Mouse (Mus musculus) monocyte, adult 2 months (primary cell): ENCODE data around the gene Gm42878.
A peak's percentile ranks its signal among the peaks of the same experiment; 100 is the strongest.

Experiments used
- DNase-seq, 2 experiments: peaks; one replicate each; pipeline ENCODE4 v3.0.0; 2022; ENCODE audit warnings: low spot score in 2 of 2, low read depth in 1 of 2

Gm42878 gene

GRCm38 (mm10) chr5:121503231-121503630 is 42.1 kb downstream of the Gm42878 start, which contains the start of gene Adam1b:
TSS of gene Adam1b (minus strand) at chr5:121503435.
- no peak for DNase-seq

DNA sequence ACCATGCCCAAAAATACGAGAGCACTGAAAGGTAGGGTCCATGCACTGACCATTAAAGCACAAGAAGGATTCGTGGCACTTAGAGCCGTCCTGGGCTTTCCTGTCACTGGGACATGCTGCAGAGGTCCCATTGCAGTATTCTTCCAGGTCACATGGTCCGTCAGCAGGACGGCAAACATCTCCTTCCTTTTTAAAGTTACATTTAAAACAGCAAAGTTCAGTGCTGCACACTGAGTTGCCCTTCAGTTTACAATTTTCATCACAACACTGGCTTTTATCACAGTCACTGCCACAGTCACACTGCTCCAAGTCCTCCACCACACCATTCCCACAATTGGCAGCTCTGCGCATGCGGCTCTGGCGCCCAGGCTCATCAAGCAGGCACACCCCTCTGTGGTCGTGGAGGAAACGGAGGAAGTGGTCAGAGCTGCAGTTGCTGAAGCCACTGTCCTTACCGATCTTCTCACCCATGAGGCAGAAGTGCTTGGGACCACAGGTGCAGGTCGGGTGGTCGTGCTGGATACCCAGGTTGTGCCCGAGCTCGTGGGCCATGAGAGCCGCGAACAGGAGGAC is 43.8 kb downstream of the Gm42878 start:
- peak in 1 of 2 experiments; percentile 22 for DNase-seq

DNA sequence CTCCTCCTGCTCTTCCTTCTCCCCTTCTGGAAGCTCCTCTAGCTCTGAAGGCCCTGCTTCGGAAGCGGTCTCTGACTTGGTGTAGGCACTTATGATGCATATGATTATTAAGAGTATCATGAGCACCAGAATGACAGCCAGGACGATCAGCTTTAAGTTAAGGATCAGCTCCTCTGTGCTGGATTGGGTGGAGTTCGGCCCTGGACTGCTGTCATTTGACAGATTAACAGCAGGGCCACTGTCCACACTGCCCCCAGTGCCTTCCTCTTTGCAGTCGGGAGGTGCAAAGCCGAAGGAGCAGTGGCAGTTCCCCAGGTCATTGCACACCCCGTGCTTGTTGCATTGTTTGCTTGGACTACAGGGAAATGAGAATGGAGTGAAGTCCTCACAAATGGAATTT is 44.6 kb downstream of the Gm42878 start:
- no peak for DNase-seq

- DNase-seq = no peak
Observed at GRCm38 (mm10) chr5:121493305-121493704, 52.0 kb downstream of the Gm42878 start.

DNA sequence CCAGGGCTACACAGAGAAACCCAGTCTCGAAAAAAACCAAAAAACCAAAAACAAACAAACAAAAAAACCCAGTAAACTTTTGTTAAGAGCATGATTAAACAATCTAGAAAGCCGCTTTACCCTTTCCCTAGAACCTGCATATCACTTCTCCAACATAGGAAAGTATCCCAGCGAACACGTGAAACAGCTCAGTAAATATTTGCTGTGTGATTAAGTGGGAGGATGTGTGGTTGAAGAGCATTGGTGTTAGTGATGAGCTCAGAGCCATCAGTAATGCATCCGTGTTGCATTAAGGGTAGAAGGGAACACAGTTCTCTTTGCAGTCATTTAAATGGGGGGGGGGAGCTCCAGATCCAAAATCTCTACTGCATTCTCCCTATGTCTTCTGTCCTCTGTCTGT is 60.5 kb downstream of the Gm42878 start:
- DNase-seq = no peak

DNA sequence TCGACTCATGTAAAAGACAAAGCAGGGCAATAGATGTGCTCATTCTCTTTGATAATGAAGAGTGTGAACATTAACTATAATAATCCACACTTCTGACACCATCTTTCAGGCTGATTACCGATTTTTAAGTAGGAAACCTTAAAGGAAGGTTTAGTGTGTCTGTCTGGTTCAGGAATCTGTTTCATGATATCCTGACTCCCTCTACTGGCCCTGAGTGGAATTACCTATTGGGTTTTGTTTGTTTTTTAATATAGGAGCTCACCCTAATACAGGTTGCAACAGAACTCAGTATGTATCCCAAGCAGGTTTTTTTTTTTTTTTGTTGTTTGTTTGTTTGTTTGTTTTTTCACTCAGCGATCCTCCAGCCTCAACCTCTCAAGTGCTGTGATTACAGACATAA is 67.6 kb downstream of the Gm42878 start:
- no peak for DNase-seq

- no peak for DNase-seq
Observed at GRCm38 (mm10) chr5:121476040-121476439, 69.2 kb downstream of the Gm42878 start.

DNA sequence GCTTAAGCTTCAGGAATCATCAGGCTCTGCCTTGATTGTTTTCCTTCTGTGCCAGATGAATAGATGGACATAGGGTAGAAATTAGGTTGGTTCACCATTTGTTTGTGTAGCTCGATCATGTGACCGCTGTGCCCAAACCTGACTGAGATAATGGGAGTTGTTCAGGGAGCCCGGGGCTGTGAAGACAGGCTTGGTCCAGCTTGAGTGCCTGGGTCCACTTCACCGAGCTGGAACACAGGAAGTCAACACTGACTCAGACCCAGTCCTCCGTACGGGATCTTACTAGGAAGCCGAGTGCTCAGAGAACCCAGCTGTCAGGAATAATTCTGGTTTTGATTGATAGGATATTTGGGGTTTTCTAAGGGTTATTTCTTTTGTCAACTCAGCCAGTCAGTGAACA is 70.7 kb downstream of the Gm42878 start:
- DNase-seq = no peak

DNA sequence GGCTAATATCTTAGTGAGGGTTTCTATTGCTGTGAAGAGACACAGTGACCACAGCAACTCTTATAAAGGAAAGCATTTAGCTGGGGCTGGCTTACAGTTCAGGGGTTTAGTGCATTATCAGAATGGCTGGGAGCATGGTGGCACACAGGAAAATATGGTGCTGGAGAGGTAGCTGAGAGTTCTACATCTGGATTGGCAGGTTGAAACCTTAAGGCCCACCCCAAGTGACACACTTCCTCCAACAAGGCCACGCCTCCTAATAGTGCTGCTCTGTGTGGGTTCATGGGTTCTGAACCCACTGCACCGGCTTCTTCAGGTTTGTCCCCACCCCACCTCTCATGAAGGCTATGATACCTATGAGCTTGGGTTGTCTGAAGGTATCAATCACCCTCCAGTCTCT is 72.9 kb downstream of the Gm42878 start:
- no peak for DNase-seq

GRCm38 (mm10) chr5:121469566-121469965 is 75.7 kb downstream of the Gm42878 start:
- no peak for DNase-seq
